Mouse (Mus musculus) mature B cell (primary cell): ENCODE data around the gene Mlxip.

ENCODE experiments used
- in situ Hi-C: fragments of 300-500 bp; cut with MboI; formaldehyde crosslinking; loops from 2 replicates; pipeline ENCODE4 v1.14.3; 2019

Mlxip gene

DNA sequence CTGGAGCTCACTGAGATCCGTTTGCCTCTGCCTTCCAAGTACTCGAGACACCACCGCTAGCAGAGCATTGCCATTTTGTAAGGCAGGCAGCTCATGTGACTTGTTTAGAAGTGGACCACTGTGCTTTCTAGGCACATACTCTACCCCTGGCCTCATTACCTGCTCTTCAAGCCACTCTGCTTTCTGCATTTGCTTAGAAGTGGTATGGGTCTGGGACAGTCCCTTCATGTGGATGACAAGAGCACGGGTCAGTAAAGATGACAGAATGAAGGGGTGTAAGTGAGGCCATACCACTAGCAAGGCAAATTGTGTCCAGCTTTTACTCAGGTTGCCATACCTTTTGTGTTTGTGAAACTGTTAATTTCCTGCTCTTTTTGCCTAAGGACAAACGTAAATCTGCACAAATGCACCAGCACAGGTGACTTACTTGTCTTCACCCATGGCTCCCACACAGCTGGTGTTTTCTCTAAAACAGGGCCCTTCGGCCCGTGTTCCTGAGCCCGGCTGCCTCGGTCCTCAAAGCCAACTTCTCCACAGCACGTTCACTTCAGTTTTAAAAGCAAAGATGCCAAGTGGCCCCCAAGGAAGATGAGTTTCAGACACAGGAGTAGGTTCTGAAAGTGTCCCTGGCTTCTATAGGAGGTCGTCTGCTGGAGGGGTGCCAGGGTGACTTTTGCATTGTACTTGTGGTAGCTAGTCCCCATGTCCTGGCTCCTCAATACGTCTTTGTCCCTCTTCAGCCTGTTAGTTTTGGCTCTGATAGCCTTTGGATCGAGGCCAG is 37.1 kb downstream of the Mlxip start:
- in situ Hi-C loops = loop anchor here (10.0 kb wide), 1 partner anchor 47 kb away; no protein-coding TSS in a partner anchor

DNA sequence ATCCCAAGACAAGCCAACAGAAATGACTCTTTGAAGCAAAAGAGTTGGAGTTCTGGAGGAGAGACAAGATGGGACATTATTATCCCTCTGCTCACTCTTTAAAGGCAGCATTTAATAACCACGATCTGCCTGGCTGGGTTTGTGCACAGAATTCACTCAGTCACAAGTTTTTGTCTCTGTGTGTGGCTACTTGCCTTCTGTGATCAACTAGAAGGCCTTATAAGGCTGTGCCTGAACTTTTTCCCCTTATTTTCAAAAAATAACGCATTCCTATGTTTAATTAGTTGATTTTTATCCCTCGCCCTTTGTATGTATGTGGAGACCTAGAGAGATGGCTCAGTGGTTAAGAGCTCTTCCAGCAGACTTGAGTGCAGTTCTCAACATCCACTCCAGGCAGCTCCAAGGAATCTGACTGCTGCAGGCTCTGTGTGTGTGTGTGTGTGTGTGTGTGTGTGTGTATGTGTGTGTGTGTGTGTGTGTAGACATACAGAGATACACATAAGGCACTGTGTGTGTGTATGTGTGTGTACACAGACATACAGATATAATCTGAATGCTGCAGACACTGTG is 37.8 kb downstream of the Mlxip start:
- in situ Hi-C loops = loop anchor here (10.0 kb wide), 1 partner anchor 48 kb away; no protein-coding TSS in a partner anchor

DNA sequence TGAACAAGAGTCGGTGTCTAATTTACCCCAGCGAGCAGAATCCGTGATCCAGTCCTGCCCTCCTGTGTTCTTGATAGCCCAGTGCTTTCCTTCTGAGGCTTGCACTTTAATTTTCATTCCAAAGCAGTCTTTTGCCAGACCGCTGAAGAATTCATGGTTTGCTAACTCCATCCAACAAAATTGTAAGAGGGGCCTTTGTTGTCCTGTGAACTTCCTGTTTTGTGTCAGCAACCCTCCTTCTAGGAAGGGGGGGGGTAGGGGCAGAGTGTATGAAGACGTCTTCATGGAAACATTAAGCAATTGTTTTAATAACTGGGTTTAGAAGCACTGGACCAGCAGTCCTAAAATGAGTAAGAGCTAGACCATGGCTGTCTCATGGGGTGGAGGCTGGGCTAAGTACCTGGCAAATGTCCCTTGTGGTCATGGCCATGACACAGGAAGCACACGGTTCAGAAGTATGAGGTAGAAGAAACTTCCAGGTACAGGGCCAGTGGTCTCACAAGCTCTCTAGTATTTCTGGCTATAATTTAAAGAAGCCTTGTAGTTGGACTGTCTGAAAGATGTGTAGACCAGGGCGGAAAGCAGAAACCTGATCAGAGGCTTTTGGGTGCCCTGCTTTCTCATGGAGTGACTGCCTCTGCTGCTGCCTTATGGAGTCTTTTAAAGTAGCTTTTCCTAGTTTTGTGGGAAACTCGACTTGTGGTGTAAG is 41.6 kb downstream of the Mlxip start:
- in situ Hi-C loops = loop anchor here (10.0 kb wide), 1 partner anchor 51 kb away; no protein-coding TSS in a partner anchor

DNA sequence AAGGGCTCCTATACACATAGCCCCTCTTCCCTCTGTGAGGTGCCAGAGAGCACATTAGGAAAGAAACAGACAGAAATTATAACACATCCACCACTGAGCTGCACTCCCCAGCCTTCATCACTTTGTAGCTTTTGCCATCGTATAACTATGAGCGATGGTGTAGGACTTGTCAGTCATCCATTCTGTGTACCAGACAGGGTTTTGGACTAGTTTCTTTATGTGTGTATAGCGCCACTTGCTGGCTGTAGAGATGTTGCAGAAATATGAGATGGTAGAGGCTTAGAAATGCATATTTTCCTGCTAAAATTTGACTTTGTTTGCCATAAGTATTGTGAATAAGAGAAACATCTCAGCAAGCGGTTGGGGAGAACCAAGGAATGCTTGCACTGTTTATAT is 42.2 kb downstream of the Mlxip start:
- in situ Hi-C loops = loop anchor here (10.0 kb wide), 1 partner anchor 52 kb away; no protein-coding TSS in a partner anchor

DNA sequence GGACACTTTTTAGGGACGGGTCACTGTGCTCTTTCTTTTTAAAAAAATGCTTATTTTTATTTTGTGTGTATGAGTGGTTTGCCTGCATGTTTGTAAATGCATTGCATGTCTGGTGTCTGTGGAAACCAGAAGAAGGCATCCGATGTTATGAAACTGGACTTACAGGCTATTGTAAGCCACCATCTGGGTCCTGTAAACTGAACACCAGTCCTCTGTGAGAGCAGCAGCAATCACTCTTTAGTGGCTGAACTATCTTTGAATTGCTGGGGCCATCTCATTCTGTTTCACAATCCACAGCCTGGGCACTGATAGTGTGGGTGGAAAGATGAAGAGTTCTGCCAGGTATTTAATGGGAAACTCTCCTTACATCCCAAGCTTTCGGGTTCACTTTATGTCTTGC is 43.8 kb downstream of the Mlxip start:
- in situ Hi-C loops = loop anchor here (10.0 kb wide), 1 partner anchor 54 kb away; no protein-coding TSS in a partner anchor

DNA sequence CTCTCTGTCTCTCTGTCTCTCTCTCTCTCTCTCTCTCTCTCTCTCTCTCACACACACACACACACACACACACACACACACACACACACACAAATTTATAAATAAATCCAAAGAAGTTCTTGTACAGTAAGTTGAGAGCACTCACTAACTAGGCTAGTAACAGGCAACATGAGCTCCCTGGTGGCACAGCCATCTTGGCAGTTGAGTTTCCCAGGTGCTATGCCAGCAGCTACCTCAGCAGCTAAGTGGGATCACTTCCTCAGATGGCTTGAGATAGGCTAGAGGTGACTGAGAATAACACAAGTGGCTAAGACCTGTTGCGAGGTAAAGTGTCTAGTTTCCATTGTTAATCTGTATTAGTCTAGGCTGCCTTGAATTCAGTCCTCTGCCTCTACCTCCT is 44.7 kb downstream of the Mlxip start:
- in situ Hi-C loops = loop anchor here (10.0 kb wide), 1 partner anchor 55 kb away; no protein-coding TSS in a partner anchor

DNA sequence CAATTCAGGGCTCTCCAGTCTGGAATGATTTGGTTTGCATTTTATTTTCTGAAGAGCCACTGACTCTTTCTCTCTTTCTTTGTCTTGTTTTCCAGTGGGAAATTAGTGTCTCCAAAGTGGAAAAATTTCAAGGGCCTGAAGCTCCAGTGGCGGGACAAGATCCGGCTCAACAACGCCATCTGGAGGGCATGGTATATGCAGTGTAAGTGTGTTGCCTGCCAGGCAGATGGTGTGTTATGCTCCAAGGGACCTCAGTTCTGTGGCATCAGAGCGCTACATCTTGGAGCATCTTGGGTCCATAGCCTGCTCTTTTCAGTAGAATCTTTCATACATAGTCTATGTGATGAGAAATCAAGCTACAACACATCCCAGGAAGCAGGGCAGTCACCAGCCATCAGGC is 45.3 kb downstream of the Mlxip start:
- in situ Hi-C loops = loop anchor here (10.0 kb wide), 1 partner anchor 55 kb away; no protein-coding TSS in a partner anchor

DNA sequence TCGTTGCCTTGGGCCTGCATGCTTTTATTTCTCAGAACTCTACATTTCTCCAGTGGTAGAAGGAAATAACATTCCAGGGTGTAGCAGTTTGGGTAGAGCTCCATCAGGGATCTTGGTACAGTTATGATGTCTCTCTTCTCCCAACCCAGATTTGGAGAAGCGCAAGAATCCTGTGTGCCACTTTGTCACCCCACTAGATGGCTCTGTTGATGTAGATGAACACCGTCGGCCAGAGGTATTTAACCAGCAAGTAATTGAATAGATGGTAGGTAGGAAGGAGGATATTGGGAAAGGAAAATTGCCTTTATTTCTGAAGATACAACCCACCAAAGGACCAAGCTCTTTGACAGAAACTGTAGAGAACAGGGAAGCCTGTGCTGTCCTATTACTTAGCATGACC is 46.1 kb downstream of the Mlxip start:
- in situ Hi-C loops = no loop called here

DNA sequence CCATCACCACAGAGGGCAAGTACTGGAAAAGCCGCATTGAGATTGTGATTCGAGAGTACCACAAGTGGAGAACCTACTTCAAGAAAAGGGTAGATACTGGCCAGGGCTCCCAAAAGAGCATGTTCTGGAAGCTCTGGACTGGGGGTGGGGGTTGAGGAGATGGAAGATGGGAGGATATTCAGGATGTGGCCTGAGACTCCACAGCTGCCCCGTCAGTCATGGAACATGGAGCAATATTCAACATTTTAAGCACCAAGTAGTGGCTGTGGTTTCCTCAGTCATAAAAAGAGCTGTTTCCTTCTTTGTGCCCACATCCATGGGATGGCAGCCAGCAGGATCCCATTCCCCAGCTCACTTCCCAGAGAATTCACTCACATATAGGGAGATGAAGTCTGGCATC is 47.7 kb downstream of the Mlxip start:
- in situ Hi-C loops = no loop called here

DNA sequence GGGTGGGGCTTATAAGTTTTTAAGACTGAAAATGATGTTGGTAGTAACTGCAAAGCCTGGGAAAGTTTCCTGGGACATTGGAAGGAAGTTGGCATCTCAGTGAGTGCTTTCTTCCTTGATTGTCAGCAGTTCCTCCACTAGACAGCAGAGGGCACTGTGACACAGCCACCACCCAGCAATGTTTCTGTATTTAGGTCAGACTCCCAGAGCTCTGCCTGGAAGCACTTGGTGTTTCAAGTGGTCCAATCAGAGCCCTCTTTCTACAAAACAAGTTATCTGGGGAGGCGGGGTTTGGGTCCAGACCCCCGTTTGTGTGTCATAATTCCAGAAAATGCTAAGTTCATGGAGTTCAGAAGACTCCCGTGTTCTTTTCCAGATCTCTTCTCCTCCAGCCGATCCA is 49.5 kb downstream of the Mlxip start:
- in situ Hi-C loops = no loop called here

DNA sequence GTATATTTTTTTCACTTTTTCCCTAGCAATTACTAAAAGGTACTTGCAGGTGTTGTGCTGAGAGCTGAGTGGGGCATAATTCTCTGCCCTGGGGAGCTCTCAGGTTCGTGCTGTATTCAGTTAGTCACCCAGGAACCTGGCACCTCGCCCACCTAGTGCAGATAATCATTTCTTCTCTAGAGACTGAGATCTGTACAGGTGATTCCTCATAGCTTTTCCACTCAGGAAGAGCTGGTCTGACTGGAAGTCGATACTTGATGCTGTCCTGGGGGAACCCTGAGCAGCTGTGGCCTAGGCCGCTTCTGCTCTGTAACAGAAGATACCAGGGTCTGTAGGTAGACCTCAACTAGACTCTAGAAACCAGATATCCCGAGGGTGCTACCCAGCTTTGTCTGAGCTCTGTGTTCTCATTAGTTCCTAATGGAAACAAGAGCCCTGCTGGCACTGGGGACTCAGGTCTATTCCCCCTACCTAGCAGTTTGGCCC is 50.3 kb downstream of the Mlxip start:
- in situ Hi-C loops = no loop called here

DNA sequence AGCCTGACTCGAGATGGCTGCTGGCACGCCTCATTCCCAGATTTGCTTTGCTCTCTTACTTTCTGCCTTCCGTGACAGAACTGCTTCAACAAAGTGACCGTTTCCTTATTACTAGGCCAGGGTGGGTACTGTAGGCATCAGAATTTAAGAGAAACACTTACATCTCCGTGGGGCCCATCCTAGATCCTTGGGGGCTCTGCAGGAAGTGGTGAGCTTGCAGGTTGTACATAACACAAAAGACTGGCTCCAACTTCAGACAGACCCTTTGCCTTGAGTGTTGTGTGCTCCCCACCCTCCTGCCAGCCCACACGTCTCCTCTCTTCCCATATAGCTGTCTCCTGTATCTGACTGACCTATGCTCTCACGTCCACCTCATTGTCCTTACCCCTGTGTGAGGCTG is 57.3 kb downstream of the Mlxip start:
- in situ Hi-C loops = no loop called here

DNA sequence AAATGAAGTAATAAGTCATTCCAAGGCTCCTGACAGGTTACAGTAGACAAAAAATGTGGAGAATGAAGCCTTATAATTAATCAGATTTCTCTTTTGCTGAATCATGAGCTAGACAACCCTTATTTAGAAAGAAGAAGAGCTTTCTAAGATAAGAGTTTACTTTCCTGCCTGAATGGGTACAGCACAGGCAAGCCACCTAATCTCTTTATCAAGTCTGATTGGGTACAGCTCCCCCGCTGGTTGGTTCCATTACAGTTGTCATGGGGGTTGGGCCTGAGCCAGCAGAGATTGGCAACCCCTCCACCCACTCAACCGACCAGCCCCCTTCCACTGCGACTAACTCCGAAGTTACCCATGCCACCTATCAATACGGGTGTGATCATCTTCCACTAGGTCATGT is 66.8 kb downstream of the Mlxip start:
- in situ Hi-C loops = no loop called here

DNA sequence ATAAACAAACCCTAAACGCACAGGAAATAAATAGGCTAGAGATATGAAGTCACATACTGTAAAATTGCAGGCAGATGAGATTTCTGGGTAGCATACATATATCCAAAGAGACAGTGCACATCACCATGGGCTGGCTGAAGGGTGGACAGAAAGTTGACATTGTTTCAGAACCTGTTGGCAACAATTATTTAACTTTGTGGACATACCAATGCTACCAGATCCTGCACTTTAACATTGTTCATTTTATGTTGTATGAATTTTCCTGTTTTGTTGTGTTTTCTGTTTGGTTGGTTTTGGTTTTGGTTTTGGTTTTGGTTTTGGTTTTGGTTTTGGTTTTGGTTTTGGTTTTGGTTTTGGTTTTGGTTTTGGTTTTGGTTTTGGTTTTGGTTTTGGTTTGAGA is 70.0 kb downstream of the Mlxip start:
- in situ Hi-C loops = no loop called here

DNA sequence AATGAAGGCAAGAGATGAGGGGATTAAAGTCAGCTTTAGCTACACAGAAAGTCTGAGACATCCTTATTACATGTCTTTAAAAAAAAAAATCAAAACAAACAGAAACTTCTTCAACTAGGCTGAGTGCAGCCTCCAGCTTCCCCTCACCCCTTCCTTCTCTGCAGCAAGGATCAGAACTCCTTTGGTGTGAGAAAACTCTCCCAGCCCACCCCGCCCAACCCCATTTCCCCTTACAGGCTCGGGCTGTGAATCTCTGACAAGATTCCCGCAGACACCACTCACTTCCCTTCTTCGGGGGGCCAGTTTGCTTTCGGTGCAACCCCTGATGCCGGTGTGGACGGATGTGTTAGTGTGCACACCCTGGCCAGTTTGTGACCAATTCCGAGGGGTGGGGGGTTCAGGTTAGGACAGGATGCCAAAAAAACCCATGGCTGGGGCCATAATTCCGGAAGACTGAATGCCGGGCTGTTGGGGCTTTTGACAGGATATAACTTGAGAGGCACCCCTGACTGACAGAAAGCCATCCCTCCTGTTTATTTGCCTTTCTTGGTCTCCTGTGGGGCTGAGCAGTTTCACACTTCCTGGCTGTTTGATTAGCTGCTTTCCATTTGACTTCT is 76.3 kb downstream of the Mlxip start:
- in situ Hi-C loops = no loop called here

DNA sequence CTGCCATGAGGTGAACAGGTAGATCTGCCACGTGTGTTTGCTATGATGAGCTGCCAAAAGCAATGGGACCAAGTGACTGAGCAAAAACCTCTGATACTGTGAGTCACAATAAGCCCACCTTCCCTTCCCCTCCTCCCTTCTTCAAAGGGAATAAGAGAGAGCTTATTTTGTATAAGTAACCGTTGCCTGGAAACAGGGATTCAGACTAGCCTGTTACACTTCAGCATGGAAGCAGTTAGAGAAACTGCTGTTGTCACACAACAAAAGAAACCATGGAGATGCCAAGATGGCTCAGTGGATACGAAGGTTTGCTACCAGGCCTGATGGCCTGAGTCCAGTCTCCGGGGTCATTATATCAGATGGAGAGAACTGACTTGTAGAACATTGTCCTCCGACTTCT is 79.2 kb downstream of the Mlxip start:
- in situ Hi-C loops = no loop called here

DNA sequence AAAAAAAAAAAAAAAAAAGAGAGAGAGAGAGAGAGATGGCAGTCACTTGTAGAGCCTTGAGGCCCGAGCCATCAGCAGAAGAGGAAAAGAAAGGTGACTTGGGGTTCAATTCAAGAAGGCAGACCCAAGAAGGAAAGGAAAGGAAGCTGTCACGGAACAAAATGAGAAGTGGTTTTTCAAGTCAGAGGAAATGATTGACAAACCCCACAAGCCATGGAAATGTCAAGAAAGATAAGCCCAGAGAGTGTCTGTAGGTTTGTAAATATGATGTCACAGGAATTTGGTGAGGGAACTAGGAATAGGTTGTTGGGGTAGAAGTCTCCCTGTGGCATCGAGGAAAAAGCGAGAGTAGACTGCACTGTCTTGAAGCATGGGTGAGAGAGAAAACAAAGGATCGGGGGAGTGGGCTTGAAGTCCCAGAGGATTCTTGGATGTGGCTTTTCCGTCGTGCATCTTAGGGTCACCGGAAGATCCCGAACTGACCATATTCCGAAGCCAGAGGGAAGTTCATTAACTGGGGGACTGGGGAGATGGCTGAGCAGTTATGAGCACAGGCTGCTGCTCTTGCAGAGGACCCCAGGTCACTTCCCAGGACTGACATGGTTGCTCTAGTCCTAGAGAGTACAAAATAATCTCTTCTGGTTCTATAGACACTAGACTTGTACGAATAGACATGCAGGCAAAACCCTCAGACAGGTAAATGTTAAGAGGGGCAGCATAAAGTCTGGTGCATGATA is 93.2 kb downstream of the Mlxip start:
- in situ Hi-C loops = no loop called here

DNA sequence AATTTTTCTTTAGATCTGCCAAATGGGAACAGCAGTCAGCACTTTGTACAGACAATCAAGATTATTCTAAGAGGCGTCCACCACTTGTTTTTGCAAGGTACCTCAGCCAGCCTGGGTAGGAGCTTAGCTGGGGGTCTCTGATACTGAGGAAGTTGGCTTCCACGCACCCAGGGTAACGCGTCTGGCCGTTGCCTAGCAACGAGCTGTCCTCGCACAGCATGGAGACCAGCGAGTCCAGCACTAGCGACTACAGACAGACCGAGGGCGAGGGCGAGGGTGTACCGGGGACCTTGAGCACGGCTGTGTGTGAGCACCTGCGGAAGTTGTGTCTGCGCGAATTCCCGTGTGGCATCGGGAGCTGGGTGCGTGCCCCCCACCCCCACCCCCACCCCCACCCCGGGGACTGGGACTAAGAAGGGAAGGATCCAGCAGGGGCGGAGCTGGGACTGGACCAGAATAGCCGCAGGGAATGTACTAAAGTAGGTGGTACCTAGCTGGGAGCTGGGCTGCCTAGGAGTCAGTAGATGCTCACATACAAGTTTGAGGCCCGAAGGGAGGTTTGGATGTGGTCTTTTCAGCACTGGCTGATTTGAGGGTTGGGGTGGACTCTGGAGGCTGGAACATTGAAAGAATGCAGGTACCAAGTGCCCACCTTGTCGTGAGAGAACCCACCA is 94.7 kb downstream of the Mlxip start, which contains the start of the genes Lrrc43 and Il31:
Lrrc43 (plus strand) TSS at position 194 of the 674 bp plus-strand sequence.
Il31 (minus strand) TSS at position 378 of the 674 bp plus-strand sequence.
- in situ Hi-C loops = no loop called here

DNA sequence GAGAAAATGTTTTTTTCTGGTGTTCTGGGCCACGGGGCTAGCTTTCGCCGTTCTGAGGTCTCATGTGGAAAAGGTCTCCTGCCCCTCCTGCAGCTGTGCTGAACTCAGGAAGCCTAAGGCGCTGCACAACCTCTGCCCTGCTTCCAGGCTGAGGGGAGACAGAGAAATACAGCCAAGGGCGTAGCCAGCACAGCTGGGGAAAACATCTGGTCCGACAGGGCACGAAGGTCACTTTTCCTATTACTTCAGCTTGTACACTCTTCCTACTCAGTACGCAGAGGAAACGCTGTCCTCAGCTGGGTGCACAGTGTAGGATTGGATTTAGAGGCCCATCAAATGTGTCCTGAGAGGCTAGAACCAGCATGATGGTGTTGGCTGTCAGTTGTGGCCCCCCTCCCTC is 95.3 kb downstream of the Mlxip start:
- in situ Hi-C loops = no loop called here

DNA sequence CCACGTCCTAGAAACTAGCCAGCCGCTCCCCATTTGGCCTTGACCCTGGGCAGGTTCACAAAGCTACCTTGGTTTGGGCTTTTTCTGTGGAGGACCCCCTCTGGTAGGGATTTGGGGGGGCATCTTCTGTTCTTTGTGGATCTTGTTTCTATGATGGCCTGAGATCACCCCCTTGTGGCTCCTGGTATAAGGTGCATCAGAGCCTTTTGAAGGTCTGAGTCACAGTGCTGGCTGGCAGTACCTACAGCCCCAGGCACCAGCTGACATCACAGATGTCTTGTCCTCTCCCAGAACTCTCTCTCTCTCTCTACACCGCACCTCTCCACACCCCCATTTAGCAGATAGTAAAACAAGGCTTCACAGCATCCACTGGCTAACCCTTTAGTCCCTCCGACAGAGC is 105.1 kb downstream of the Mlxip start:
- in situ Hi-C loops = loop anchor here (10.0 kb wide), 1 partner anchor 125 kb away; no protein-coding TSS in a partner anchor
